Comparison of ENCODE assay signal across 7 mouse cellular contexts in genomic region chr13:33074029-33074428, GRCm38 (mm10). TPM values are rescaled to one million over a fixed set of nuclear protein-coding genes. Genes with fewer than 3 reads are reported as not detected.
DNase-seq lines count a peak whose midpoint lies in the region; ATAC-seq and TF ChIP-seq lines count a peak whose summit lies in the region.

No protein-coding gene starts in this region.

- no peak overlapping the region for H3K9ac ChIP-seq in limb, embryonic 13.5 days
- no peak overlapping the region for H3K9ac ChIP-seq in embryonic facial prominence, embryonic 14.5 days (ENCODE audit: low read depth, low read length)
- H3K9ac ChIP-seq in midbrain, postnatal 0 days (replicated peaks; ENCODE audit: low read length, poor library complexity, severe bottlenecking): no peak overlapping the region
- no peak overlapping the region for H3K9ac ChIP-seq in forebrain, embryonic 14.5 days (ENCODE audit: low read length)

- no peaks in the 10 kb centered on the region for H3K9me3 ChIP-seq in limb, embryonic 13.5 days
- no peaks in the 10 kb centered on the region for H3K9me3 ChIP-seq in limb, embryonic 10.5 days (replicated peaks)
- no peaks in the 10 kb centered on the region for H3K9me3 ChIP-seq in embryonic facial prominence, embryonic 14.5 days (ENCODE audit: control insufficient read depth, low read length)
- H3K9me3 ChIP-seq in midbrain, postnatal 0 days (ENCODE audit: low read length): no peaks in the 10 kb centered on the region
- H3K9me3 ChIP-seq in forebrain, embryonic 14.5 days (replicated peaks; ENCODE audit: control insufficient read depth, low read length): no peaks in the 10 kb centered on the region

- no peak overlapping the region for H3K4me2 ChIP-seq in limb, embryonic 13.5 days (replicated peaks)
- no peak overlapping the region for H3K4me2 ChIP-seq in embryonic facial prominence, embryonic 14.5 days (ENCODE audit: low read depth, low read length)
- no peak overlapping the region for H3K4me2 ChIP-seq in midbrain, postnatal 0 days (ENCODE audit: low read depth, low read length, poor library complexity, severe bottlenecking)
- no peak overlapping the region for H3K4me2 ChIP-seq in forebrain, embryonic 14.5 days (ENCODE audit: low read length)

- no peaks in the 10 kb centered on the region for H3K27me3 ChIP-seq in limb, embryonic 13.5 days
- no peaks in the 10 kb centered on the region for H3K27me3 ChIP-seq in limb, embryonic 10.5 days (ENCODE audit: low read depth, poor library complexity, severe bottlenecking)
- no peaks in the 10 kb centered on the region for H3K27me3 ChIP-seq in embryonic facial prominence, embryonic 14.5 days (replicated peaks; ENCODE audit: control insufficient read depth, insufficient read depth, low read length)
- no peaks in the 10 kb centered on the region for H3K27me3 ChIP-seq in midbrain, postnatal 0 days (ENCODE audit: insufficient read depth, low read length)
- H3K27me3 ChIP-seq in forebrain, embryonic 14.5 days (replicated peaks; ENCODE audit: control insufficient read depth, insufficient read depth, low read length): no peaks in the 10 kb centered on the region

- no peaks in the 10 kb centered on the region for H3K4me1 ChIP-seq in limb, embryonic 13.5 days
- no peaks in the 10 kb centered on the region for H3K4me1 ChIP-seq in limb, embryonic 10.5 days
- no peaks in the 10 kb centered on the region for H3K4me1 ChIP-seq in embryonic facial prominence, embryonic 14.5 days (ENCODE audit: control insufficient read depth, insufficient read depth, low read length)
- no peaks in the 10 kb centered on the region for H3K4me1 ChIP-seq in midbrain, postnatal 0 days (ENCODE audit: insufficient read depth, low read length)
- no peaks in the 10 kb centered on the region for H3K4me1 ChIP-seq in forebrain, embryonic 14.5 days (ENCODE audit: control insufficient read depth, insufficient read depth, low read length)

- no peaks in the 10 kb centered on the region for H3K36me3 ChIP-seq in limb, embryonic 13.5 days
- no peaks in the 10 kb centered on the region for H3K36me3 ChIP-seq in limb, embryonic 10.5 days
- H3K36me3 ChIP-seq in embryonic facial prominence, embryonic 14.5 days (ENCODE audit: control insufficient read depth, insufficient read depth, low read length): no peaks in the 10 kb centered on the region
- H3K36me3 ChIP-seq in midbrain, postnatal 0 days (ENCODE audit: insufficient read depth, low read length): no peaks in the 10 kb centered on the region
- no peaks in the 10 kb centered on the region for H3K36me3 ChIP-seq in forebrain, embryonic 14.5 days (ENCODE audit: control insufficient read depth, insufficient read depth, low read length)

- H3K27ac ChIP-seq in limb, embryonic 13.5 days: no peak overlapping the region
- H3K27ac ChIP-seq in limb, embryonic 10.5 days: no peak overlapping the region
- no peak overlapping the region for H3K27ac ChIP-seq in embryonic facial prominence, embryonic 14.5 days (replicated peaks; ENCODE audit: low read depth, low read length)
- no peak overlapping the region for H3K27ac ChIP-seq in midbrain, postnatal 0 days (ENCODE audit: low read depth, low read length)
- no peak overlapping the region for H3K27ac ChIP-seq in forebrain, embryonic 14.5 days (ENCODE audit: low read depth, low read length)

- DNase-seq in limb, embryonic 10.5 days (ENCODE audit: low spot score): no peak
- peak; percentile 34 for DNase-seq in T-cell, adult 2 months (ENCODE audit: low spot score)
- peak; percentile 68 for DNase-seq in embryonic facial prominence, embryonic 14.5 days (ENCODE audit: low spot score)
- DNase-seq in kidney, postnatal 25 days: peak; percentile 53 to 66
- DNase-seq in midbrain, postnatal 0 days (ENCODE audit: low spot score): peak; percentile 15
- DNase-seq in forebrain, embryonic 14.5 days (ENCODE audit: low spot score): no peak

- peak; percentile 64; the same call in 1 of the 2 replicates for ATAC-seq in limb, embryonic 13.5 days (ENCODE audit: low FRiP score, low read depth)
- ATAC-seq in embryonic facial prominence, embryonic 14.5 days (ENCODE audit: low read depth): peak; percentile 85
- 0 out of 2 replicates have a peak, but pooled peaks have one; percentile 34 for ATAC-seq in midbrain, postnatal 0 days (ENCODE audit: low FRiP score)
- ATAC-seq in forebrain, embryonic 14.5 days: no peak

- peak; percentile 61 for TF ChIP-seq CTCF in midbrain, postnatal 0 days (IDR thresholded peaks at IDR 0.05)

- no peak overlapping the region for H3K4me3 ChIP-seq in limb, embryonic 13.5 days
- no peak overlapping the region for H3K4me3 ChIP-seq in limb, embryonic 10.5 days
- H3K4me3 ChIP-seq in embryonic facial prominence, embryonic 14.5 days (ENCODE audit: low read depth, low read length): no peak overlapping the region
- H3K4me3 ChIP-seq in midbrain, postnatal 0 days (ENCODE audit: low read depth, low read length): no peak overlapping the region
- H3K4me3 ChIP-seq in forebrain, embryonic 14.5 days (ENCODE audit: low read depth, low read length): no peak overlapping the region

RNA-seq across cellular contexts. Expression of gene Serpinb1b, which starts 4.3 kb away (rescaled TPM):
- polyA plus RNA-seq in limb, embryonic 13.5 days (2015; fragmentation: Nextera tagmentation; extraction: Ambion mirVana): 0.17 and 0.49 TPM in 2 replicates
- not detected in 2 replicates for polyA plus RNA-seq in limb, embryonic 10.5 days (2016; fragmentation: Nextera tagmentation; extraction: Ambion mirVana)
- 1.0 and 1.5 TPM in 2 replicates for polyA plus RNA-seq in embryonic facial prominence, embryonic 14.5 days (2014; fragmentation: Nextera tagmentation; extraction: Ambion mirVana)
- 1.8 and 3.1 TPM in 2 replicates for total RNA-seq in midbrain, postnatal 0 days (2014; rRNA removed)
- 1.6 and 2.3 TPM in 2 replicates for polyA plus RNA-seq in midbrain, postnatal 0 days (2015; fragmentation: Nextera tagmentation; extraction: Ambion mirVana)
- polyA plus RNA-seq in forebrain, embryonic 14.5 days (2014; fragmentation: Nextera tagmentation; extraction: Ambion mirVana): 7.1 and 7.5 TPM in 2 replicates

RNA-seq across cellular contexts. Expression of gene Serpinb9b, which starts 46.8 kb away (rescaled TPM):
- not detected in 2 replicates for polyA plus RNA-seq in limb, embryonic 13.5 days (2015; fragmentation: Nextera tagmentation; extraction: Ambion mirVana)
- polyA plus RNA-seq in limb, embryonic 10.5 days (2016; fragmentation: Nextera tagmentation; extraction: Ambion mirVana): not detected in 2 replicates
- 0.14 and 0.17 TPM in 2 replicates for polyA plus RNA-seq in embryonic facial prominence, embryonic 14.5 days (2014; fragmentation: Nextera tagmentation; extraction: Ambion mirVana)
- total RNA-seq in midbrain, postnatal 0 days (2014; rRNA removed): 0.66 TPM in 1 of 2 replicates, not detected in the other
- polyA plus RNA-seq in midbrain, postnatal 0 days (2015; fragmentation: Nextera tagmentation; extraction: Ambion mirVana): 0.20 and 0.36 TPM in 2 replicates
- 0.25 and 0.61 TPM in 2 replicates for polyA plus RNA-seq in forebrain, embryonic 14.5 days (2014; fragmentation: Nextera tagmentation; extraction: Ambion mirVana)

Comparison
In these comparisons a context has a peak if more than half of its experiments do, and no peak if none do; other contexts are left out.
1. DNase-seq: peak in T-cell, adult 2 months (single experiment), embryonic facial prominence, embryonic 14.5 days (single experiment), kidney, postnatal 25 days (2 of 2) and midbrain, postnatal 0 days (single experiment); none in limb, embryonic 10.5 days (single experiment) and forebrain, embryonic 14.5 days (single experiment).